Mouse (Mus musculus) embryonic facial prominence, embryonic 15.5 days (tissue): ENCODE measurements at regions not wholly inside any gene's neighbourhood (a gene's known extent, or its start where the extent isn't known, plus 50 kb on each side); places are given as distances from the start of the nearest gene placed in this dataset.
A peak's percentile ranks its signal among the peaks of the same experiment; 100 is the strongest.

Experiments
- ATAC-seq: fragments of 200-750 bp; cut with Nextera tagmentation; 2 replicates; pipeline ENCODE4 v1.8.0; 2017; ENCODE audit warnings: low read depth, moderate TSS enrichment; ENCODE audit not compliant: insufficient number of reproducible peaks, low FRiP score, low TSS enrichment
- H3K27ac ChIP-seq: fragments of 300-500 bp; sonication (generic); replicated peaks from 2 replicates; pipeline ENCODE4 v1.5.1; 2015; ENCODE audit warnings: mild to moderate bottlenecking, inconsistent platforms
- H3K27me3 ChIP-seq: fragments of 300-500 bp; sonication (generic); 2 replicates; pipeline ENCODE4 v1.6.1; 2015; ENCODE audit warnings: inconsistent platforms
- H3K36me3 ChIP-seq: fragments of 300-500 bp; sonication (generic); 2 replicates; pipeline ENCODE4 v1.6.1; 2015; ENCODE audit warnings: mild to moderate bottlenecking, inconsistent platforms
- H3K4me1 ChIP-seq: fragments of 300-500 bp; sonication (generic); 2 replicates; pipeline ENCODE4 v1.6.1; 2015; ENCODE audit warnings: inconsistent platforms
- H3K4me2 ChIP-seq: fragments of 300-500 bp; sonication (generic); replicated peaks from 2 replicates; pipeline ENCODE4 v1.6.1; 2015; ENCODE audit warnings: mild to moderate bottlenecking, inconsistent platforms
- H3K4me3 ChIP-seq: fragments of 300-500 bp; sonication (generic); replicated peaks from 2 replicates; pipeline ENCODE4 v1.5.1; 2015; ENCODE audit warnings: mild to moderate bottlenecking, inconsistent platforms
- H3K9ac ChIP-seq: fragments of 300-500 bp; sonication (generic); 2 replicates; pipeline ENCODE4 v1.6.1; 2015; ENCODE audit warnings: inconsistent platforms
- H3K9me3 ChIP-seq: fragments of 300-500 bp; sonication (generic); replicated peaks from 2 replicates; pipeline ENCODE4 v1.6.1; 2016; ENCODE audit warnings: inconsistent platforms
- WGBS: fragments of 180-500 bp; shearing (Covaris S2); methylation state at CpG from one replicate; pipeline ENCODE4 v1.1.7; 2015; 5-methylcytosine and 5-hydroxymethylcytosine counted together

- Histone ChIP-seq H3K4me2 (no peak overlapping the region), H3K4me3 (no peak overlapping the region), H3K36me3 (no peaks in the 10 kb centered on the region), H3K9ac (no peak overlapping the region), H3K9me3 (no peaks in the 10 kb centered on the region), H3K27ac (peak overlapping the region; percentile 51), H3K27me3 (no peaks in the 10 kb centered on the region), H3K4me1 (0 out of 2 replicates have a peak, but pooled peaks cover 8% of the 10 kb centered on the region)
- ATAC-seq: no peak
- WGBS: 72% methylated on average over 6 of the region's 6 CpGs
Observed at GRCm38 (mm10) chr5:64431624-64432023, 275.5 kb downstream of the Tbc1d1 start.

DNA sequence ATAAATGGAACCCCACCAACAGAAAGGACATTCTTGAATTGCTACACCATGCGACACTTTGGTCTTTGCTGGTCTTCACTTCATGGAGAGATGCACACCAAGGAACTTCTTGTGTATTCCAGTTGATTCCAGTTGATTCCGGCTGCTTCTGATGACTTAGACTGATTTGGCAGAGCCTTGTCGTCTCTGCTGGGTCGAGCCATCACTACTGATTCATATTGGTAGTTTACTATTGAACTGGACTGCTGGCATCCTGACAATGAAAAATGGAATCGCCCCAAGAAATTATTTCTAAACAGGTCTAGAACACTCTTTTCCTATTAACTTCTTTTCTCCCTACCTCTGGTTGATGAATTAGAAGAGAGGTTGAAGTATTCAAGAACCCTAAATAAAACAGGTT, 277.7 kb downstream of the Tbc1d1 start:
- 92% methylated on average over 5 of the region's 5 CpGs for WGBS

DNA sequence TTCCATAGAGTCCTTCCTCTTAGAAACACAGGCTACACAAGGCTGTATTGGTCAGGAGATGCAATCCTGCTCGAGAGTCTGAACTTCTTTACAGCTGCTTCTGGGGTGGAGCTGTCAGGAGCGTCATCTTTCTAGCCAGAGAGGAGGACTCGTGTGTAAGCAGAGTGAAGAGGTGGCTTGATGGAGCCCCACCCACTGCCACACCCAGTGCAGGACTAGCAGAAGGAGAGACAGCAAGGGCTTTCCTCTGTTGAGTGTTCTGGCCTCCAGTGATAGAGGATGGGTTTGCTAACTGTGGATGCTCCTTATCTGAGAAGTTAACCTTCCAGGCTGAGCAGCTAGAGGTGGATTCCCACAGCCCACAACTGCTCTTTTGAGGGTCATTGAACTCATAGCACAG, 279.4 kb downstream of the Tbc1d1 start:
- Histone ChIP-seq H3K36me3 (no peaks in the 10 kb centered on the region), H3K27ac (no peak overlapping the region), H3K4me3 (no peak overlapping the region), H3K9ac (no peak overlapping the region), H3K9me3 (no peaks in the 10 kb centered on the region), H3K4me2 (no peak overlapping the region), H3K27me3 (no peaks in the 10 kb centered on the region), H3K4me1 (peaks cover 18% of the 10 kb centered on the region)
- ATAC-seq: no peak; the same call in 1 of the 2 replicates
- 49% methylated on average over 3 of the region's 3 CpGs for WGBS

More for the DNA sequence above, 277.7 kb downstream of the Tbc1d1 start:
- Histone ChIP-seq H3K9ac (no peak overlapping the region), H3K27me3 (no peaks in the 10 kb centered on the region), H3K27ac (no peak overlapping the region), H3K4me2 (no peak overlapping the region), H3K9me3 (no peaks in the 10 kb centered on the region), H3K4me3 (no peak overlapping the region), H3K36me3 (no peaks in the 10 kb centered on the region), H3K4me1 (peaks cover 18% of the 10 kb centered on the region)
- ATAC-seq: no peak

DNA sequence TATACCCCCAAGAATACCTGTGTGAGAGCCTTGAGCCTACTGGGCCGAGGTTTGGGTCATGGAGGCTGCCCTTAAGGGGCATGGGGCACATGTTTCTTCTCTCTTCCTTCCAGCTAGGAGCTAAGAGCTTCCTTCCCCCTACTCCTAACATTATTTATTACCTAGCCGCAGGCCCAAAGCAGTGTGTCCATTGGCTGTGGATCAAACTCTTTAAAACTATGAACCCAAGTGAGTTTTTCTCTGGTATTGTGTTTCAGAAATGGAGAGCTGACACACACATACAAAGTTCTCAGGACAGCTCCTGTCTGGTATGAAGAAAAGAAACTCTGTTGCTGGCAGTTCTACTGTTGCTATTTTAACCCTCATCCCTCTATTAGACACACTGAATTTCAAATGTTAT, 279.9 kb downstream of the Tbc1d1 start:
- peaks cover 18% of the 10 kb centered on the region for H3K4me1 ChIP-seq
- no peak overlapping the region for H3K4me2 ChIP-seq
- H3K27me3 ChIP-seq: no peaks in the 10 kb centered on the region
- H3K9me3 ChIP-seq: no peaks in the 10 kb centered on the region
- H3K36me3 ChIP-seq: no peaks in the 10 kb centered on the region
- 79% methylated on average over 2 of the region's 2 CpGs for WGBS
- no peak for ATAC-seq
- H3K27ac ChIP-seq: no peak overlapping the region
- H3K9ac ChIP-seq: no peak overlapping the region
- H3K4me3 ChIP-seq: no peak overlapping the region

DNA sequence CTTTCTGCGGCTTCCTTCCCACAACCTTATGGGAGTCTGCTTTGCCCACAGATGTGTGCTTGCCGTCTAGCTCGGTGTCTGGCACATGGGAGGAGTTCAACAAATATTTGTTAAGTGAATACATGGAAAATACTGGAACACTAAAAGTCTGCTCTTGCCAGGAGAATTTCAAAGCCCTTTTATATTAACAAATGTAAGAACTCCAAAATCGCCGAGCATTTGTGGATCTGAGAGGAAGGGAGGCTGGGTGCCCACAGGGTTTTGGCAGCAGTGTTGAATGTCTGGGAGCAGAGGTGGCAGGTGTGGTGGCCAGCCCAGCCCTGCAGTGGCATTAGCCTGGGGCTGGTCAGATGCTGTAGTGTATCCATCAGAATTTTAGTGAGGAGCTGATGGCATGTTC, 281.6 kb downstream of the Tbc1d1 start:
- no peak overlapping the region for H3K4me2 ChIP-seq
- ATAC-seq: no peak

DNA sequence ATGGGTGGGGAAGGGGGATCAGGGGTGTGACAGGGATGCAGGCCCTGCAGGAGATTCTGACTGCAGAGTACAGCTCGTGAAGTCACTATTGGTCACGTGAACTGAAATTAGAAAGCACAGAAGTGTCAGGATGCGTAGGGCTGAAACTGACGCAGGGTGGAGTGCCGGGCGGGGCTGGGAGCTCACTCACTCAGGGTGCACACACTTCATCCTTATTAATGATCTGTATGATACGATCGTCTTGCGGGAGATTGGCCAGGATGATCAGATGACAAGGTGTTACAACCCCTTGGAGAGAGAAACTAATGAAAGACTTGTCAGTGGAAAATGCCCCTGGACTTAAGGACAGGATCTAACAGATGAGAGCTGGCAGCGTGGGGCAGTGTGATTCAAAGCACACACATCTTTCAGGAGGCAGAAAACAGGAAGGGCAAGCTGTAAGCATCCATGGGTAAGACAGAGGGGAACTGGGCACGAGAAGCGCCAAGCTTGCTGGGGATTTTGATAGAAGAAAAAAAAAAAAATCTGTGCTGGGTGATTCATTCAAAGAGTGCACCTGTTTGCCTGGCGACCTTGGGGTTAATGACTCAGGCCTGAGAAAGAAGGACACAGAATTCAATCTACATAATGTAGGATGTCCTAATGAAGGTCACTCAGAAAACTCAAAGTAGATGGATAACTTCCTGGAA, 282.5 kb downstream of the Tbc1d1 start:
- Histone ChIP-seq H3K9me3 (no peaks in the 10 kb centered on the region), H3K4me1 (peaks cover 10% of the 10 kb centered on the region), H3K27ac (peak overlapping the region; percentile 58; the same call in 1 of the 2 replicates), H3K4me2 (no peak overlapping the region), H3K27me3 (no peaks in the 10 kb centered on the region), H3K9ac (no peak overlapping the region), H3K36me3 (no peaks in the 10 kb centered on the region), H3K4me3 (no peak overlapping the region)
- WGBS: 73% methylated on average over 13 of the region's 13 CpGs
- 0 out of 2 replicates have a peak, but pooled peaks have one; percentile 43 for ATAC-seq

More for the DNA sequence above, 281.6 kb downstream of the Tbc1d1 start:
- Histone ChIP-seq H3K27me3 (no peaks in the 10 kb centered on the region), H3K4me1 (peaks cover 10% of the 10 kb centered on the region), H3K27ac (peak overlapping the region; percentile 58), H3K4me3 (no peak overlapping the region), H3K9ac (no peak overlapping the region), H3K36me3 (no peaks in the 10 kb centered on the region), H3K9me3 (no peaks in the 10 kb centered on the region)
- WGBS: 33% methylated on average over 5 of the region's 5 CpGs

DNA sequence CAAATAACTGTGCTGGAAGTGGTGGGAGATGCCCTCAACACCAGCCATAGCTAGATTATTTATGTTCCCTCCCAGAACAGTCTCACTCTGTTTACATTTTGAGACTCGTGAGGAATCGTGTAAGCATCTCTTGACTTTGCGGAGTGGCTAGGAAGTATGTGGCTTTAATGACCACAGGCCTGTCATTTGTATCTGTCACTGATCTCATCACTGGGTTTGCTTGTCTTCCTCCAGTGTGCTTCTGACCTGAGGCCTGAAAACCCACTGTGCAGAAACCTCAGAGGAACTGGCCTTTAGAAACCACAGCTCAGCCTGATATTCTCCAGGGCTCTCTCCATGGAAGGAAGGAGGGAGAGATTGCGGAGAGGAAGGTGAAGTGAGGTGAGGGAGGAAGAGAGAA, 291.7 kb downstream of the Tbc1d1 start:
- no peaks in the 10 kb centered on the region for H3K36me3 ChIP-seq

DNA sequence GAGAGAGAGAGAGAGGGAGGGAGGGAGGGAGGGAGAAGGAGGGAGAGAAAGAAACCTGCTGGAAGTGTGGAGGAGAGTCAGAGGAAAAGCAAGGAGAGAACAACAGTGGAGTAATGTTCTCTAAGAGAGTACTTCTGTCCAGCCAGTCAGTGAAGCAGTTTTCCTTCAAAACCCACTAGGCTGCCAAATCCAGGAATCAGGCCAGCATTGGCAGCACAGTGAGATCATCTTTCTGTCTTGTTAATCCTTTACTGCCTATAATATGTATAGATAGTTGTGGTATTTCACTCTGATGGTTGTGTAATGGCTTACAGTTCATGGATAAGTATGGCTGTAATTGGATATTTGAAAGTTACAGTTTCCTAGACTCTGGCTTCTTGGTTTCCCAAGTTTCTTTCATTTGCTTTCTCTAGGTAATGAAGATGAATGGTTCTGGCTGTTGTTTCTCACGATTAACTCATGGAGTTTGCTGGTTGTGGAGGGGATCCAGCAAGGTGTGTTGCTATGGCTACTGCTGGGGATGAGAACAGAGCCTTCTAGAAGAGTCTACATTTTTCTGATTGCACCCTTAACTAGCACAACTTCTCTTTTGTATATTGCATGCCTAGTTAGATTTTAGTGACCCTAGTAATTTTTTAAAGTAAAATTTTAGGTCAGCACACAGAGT, 296.7 kb downstream of the Tbc1d1 start:
- H3K9me3 ChIP-seq: no peaks in the 10 kb centered on the region
- no peaks in the 10 kb centered on the region for H3K4me1 ChIP-seq
- H3K4me2 ChIP-seq: no peak overlapping the region
- no peaks in the 10 kb centered on the region for H3K27me3 ChIP-seq
- no peak overlapping the region for H3K4me3 ChIP-seq
- 26% methylated on average over 1 of the region's 1 CpGs for WGBS
- no peak for ATAC-seq
- no peak overlapping the region for H3K27ac ChIP-seq
- no peaks in the 10 kb centered on the region for H3K36me3 ChIP-seq
- no peak overlapping the region for H3K9ac ChIP-seq

More for the DNA sequence above, 291.7 kb downstream of the Tbc1d1 start:
- no peak overlapping the region for H3K4me2 ChIP-seq
- no peak overlapping the region for H3K27ac ChIP-seq
- no peak for ATAC-seq
- no peaks in the 10 kb centered on the region for H3K4me1 ChIP-seq
- no peaks in the 10 kb centered on the region for H3K9me3 ChIP-seq
- H3K27me3 ChIP-seq: no peaks in the 10 kb centered on the region
- H3K4me3 ChIP-seq: no peak overlapping the region
- WGBS: 67% methylated on average over 4 of the region's 4 CpGs
- H3K9ac ChIP-seq: no peak overlapping the region

DNA sequence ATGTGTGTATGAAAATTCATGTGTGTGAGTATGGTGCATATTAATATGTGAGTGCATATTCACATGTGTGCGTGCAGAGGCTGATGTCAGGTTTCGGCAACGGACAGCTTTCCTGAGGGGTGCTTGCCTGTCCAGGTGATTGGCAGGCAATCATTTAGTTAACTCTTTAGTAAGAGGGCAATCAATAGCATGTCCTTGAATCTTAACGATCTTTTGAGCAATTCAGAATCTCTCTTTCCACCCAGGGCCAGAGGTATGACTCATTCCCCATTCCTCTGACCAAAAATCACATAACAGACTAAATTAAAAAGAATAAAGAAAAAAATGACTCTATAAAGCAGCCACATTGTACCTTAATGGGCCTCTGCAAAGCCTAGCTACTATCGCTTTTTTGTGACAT, 303.7 kb downstream of the Tbc1d1 start:
- Histone ChIP-seq H3K9ac (no peak overlapping the region), H3K27ac (no peak overlapping the region), H3K36me3 (no peaks in the 10 kb centered on the region), H3K4me2 (no peak overlapping the region), H3K9me3 (no peaks in the 10 kb centered on the region), H3K4me1 (no peaks in the 10 kb centered on the region), H3K27me3 (no peaks in the 10 kb centered on the region), H3K4me3 (no peak overlapping the region)
- 71% methylated on average over 5 of the region's 5 CpGs for WGBS
- no peak for ATAC-seq

GRCm38 (mm10) chr5:64460891-64461290, 304.8 kb downstream of the Tbc1d1 start:
- WGBS: 88% methylated on average over 1 of the region's 1 CpGs
- Histone ChIP-seq H3K9me3 (no peaks in the 10 kb centered on the region), H3K27me3 (no peaks in the 10 kb centered on the region), H3K27ac (no peak overlapping the region), H3K36me3 (no peaks in the 10 kb centered on the region), H3K4me1 (no peaks in the 10 kb centered on the region), H3K4me3 (no peak overlapping the region), H3K9ac (no peak overlapping the region), H3K4me2 (no peak overlapping the region)
- ATAC-seq: no peak

GRCm38 (mm10) chr5:64461592-64461991, 305.5 kb downstream of the Tbc1d1 start:
- 87% methylated on average over 4 of the region's 4 CpGs for WGBS
- Histone ChIP-seq H3K4me3 (no peak overlapping the region), H3K9ac (no peak overlapping the region), H3K27ac (no peak overlapping the region), H3K4me1 (no peaks in the 10 kb centered on the region), H3K9me3 (no peaks in the 10 kb centered on the region), H3K36me3 (no peaks in the 10 kb centered on the region), H3K27me3 (no peaks in the 10 kb centered on the region), H3K4me2 (no peak overlapping the region)
- no peak for ATAC-seq

DNA sequence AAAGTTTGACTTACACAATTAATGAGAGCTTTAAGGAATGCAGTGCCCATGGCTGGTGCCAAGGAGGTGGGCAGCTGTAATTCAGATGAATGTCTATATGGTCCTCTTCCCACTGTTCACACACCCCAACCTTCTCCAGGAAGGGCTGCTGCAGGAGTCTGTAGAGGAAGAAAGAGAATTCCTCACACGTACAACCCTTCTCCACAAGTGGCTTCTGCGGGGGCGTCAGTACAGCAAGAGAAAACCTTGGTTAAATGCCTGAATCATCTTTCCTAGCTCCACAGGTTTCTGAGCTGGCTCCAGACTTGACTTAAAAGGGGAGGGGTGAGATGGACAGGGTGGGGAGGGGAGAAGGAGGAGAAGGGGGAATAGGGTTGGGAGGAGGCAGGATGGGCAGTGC, 306.3 kb downstream of the Tbc1d1 start:
- ATAC-seq: no peak
- Histone ChIP-seq H3K36me3 (no peaks in the 10 kb centered on the region), H3K27me3 (no peaks in the 10 kb centered on the region), H3K9ac (no peak overlapping the region), H3K4me2 (no peak overlapping the region), H3K4me3 (no peak overlapping the region), H3K27ac (no peak overlapping the region), H3K4me1 (no peaks in the 10 kb centered on the region), H3K9me3 (no peaks in the 10 kb centered on the region)
- WGBS: 62% methylated on average over 3 of the region's 3 CpGs
